Mouse (Mus musculus) hindbrain, embryonic 11.5 days (tissue): ENCODE measurements around the gene Agap3. TPM values are rescaled to one million over a fixed set of nuclear protein-coding genes. Genes with fewer than 3 reads are reported as not detected.

Experiments used
- ATAC-seq: fragments of 200-750 bp; cut with Nextera tagmentation; 2 replicates; pipeline ENCODE4 v1.8.0; 2017; ENCODE audit warnings: mild to moderate bottlenecking, moderate TSS enrichment, moderate library complexity; ENCODE audit not compliant: low FRiP score
- DNase-seq: peaks from one replicate; pipeline ENCODE4 v3.0.0-alpha.2; 2015; ENCODE audit warnings: low spot score
- H3K27ac ChIP-seq: fragments of 300-500 bp; sonication (generic); 2 replicates; pipeline ENCODE4 v1.5.1; 2014; ENCODE audit warnings: mild to moderate bottlenecking, low read depth, low read length
- H3K27me3 ChIP-seq: fragments of 300-500 bp; sonication (generic); 2 replicates; pipeline ENCODE4 v1.6.1; 2014; ENCODE audit warnings: mild to moderate bottlenecking, low read length, moderate library complexity, mixed read lengths; ENCODE audit not compliant: control insufficient read depth, insufficient read depth
- H3K36me3 ChIP-seq: fragments of 300-500 bp; sonication (generic); 2 replicates; pipeline ENCODE4 v1.6.1; 2014; ENCODE audit warnings: mild to moderate bottlenecking, low read length, moderate library complexity, mixed read lengths; ENCODE audit not compliant: control insufficient read depth, insufficient read depth
- H3K4me1 ChIP-seq: fragments of 300-500 bp; sonication (generic); replicated peaks from 2 replicates; pipeline ENCODE4 v1.6.1; 2014; ENCODE audit warnings: low read length, mixed read lengths; ENCODE audit not compliant: control insufficient read depth, insufficient read depth
- H3K4me2 ChIP-seq: fragments of 300-500 bp; sonication (generic); replicated peaks from 2 replicates; pipeline ENCODE4 v1.6.1; 2014; ENCODE audit warnings: mild to moderate bottlenecking, low read depth, low read length
- H3K4me3 ChIP-seq: fragments of 300-500 bp; sonication (generic); 2 replicates; pipeline ENCODE4 v1.5.1; 2014; ENCODE audit warnings: low read depth, low read length
- H3K9ac ChIP-seq: fragments of 300-500 bp; sonication (generic); 2 replicates; pipeline ENCODE4 v1.6.1; 2014; ENCODE audit warnings: low read depth, low read length
- H3K9me3 ChIP-seq: fragments of 300-500 bp; sonication (generic); 2 replicates; pipeline ENCODE4 v1.6.1; 2016; ENCODE audit warnings: low read length; ENCODE audit not compliant: control insufficient read depth
- WGBS: fragments of 180-500 bp; shearing (Covaris S2); extraction: QIAGEN DNeasy Blood & Tissue Kit; methylation state at CpG from one replicate; pipeline ENCODE4 v1.1.7; 2014; 5-methylcytosine and 5-hydroxymethylcytosine counted together
- polyA plus RNA-seq: library from polyadenylated mRNA; unstranded; fragments of >200 nt; fragmentation: Nextera tagmentation; extraction: Ambion mirVana; gene quantifications from 2 replicates; pipeline ENCODE4 v1.2.1, GENCODE M21; 2014

Gene Agap3
- polyA plus RNA-seq, 1 experiment from 2014 or later: 38.8 TPM

DNA sequence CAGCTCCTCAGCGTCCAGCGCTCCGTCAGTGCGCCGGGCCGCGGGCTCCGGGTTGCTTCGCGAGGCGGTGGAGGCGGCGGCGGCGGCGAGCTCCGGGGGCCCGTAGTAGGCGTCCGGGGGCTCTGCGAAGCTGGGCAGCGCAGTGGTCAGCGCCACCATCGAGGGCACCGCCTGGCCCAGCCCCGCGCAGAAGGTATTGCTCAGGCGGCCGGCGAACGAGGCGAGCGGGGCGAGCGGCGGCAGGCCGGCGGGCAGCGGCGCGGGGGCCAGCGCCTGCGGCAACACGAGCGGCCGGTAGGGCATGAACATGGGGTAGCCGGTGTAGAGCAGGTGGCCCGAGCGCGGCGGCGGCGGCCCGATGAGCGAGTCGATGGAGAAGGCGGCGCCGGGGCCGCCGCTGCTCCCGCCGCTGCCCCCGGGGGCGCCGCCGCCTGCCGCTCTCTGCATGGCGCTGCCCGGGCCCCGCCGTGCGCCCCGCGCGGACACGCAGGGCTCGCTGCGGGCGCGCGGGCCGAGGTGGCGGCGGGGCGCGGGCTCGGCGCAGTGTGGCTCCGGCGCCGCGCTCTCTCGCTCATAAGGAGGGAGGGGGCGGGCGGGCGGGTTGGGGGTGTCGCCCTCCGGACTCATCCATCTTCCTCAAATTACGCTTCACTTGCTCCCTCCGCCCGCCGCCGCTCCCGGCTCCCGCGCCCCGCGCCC lies 74.4 kb downstream of the Agap3 start:
- Histone ChIP-seq H3K27me3 (peaks cover 51% of the 10 kb centered on the region), H3K36me3 (no peaks in the 10 kb centered on the region), H3K4me3 (peak overlapping the region; percentile 47), H3K9ac (peak overlapping the region; percentile 65), H3K27ac (no peak overlapping the region), H3K4me2 (peak overlapping the region; percentile 84), H3K9me3 (no peaks in the 10 kb centered on the region), H3K4me1 (peaks cover 6% of the 10 kb centered on the region; the same call in 1 of the 2 replicates)
- ATAC-seq: peak; percentile 70
- WGBS: under 1% methylated on average over 39 of the region's 109 CpGs
- no peak for DNase-seq

GRCm38 (mm10) chr5:24526889-24527230 lies 74.9 kb downstream of the Agap3 start, which contains the start of gene Gbx1:
Gene Gbx1 (minus strand): TSS chr5:24527202.
- H3K4me3 ChIP-seq: peak within 1 kb of the TSS; percentile 47
- WGBS: under 1% methylated on average over 27 of the region's 49 CpGs
- H3K27me3 ChIP-seq: peaks cover 51% of the 10 kb centered on the region
- DNase-seq (peak; percentile 78), ATAC-seq (peak; percentile 58)
- peak within 1 kb of the TSS; percentile 56; the same call in 1 of the 2 replicates for H3K27ac ChIP-seq
- H3K4me1 ChIP-seq: peaks cover 6% of the 10 kb centered on the region; the same call in 1 of the 2 replicates
- H3K9ac ChIP-seq: peak within 1 kb of the TSS; percentile 65
- H3K36me3 ChIP-seq: no peaks in the 10 kb centered on the region
- peak within 1 kb of the TSS; percentile 84 for H3K4me2 ChIP-seq
- H3K9me3 ChIP-seq: no peaks in the 10 kb centered on the region

- no peak for ATAC-seq
- Histone ChIP-seq H3K27me3 (peaks cover 51% of the 10 kb centered on the region), H3K9ac (no peak overlapping the region), H3K36me3 (no peaks in the 10 kb centered on the region), H3K9me3 (no peaks in the 10 kb centered on the region), H3K27ac (no peak overlapping the region), H3K4me2 (no peak overlapping the region), H3K4me3 (no peak overlapping the region), H3K4me1 (peaks cover 6% of the 10 kb centered on the region; the same call in 1 of the 2 replicates)
- peak; percentile 38 for DNase-seq
- 12% methylated on average over 6 of the region's 6 CpGs for WGBS
These were observed 75.8 kb downstream of the Agap3 start for GRCm38 (mm10) chr5:24527780-24528179.

DNA sequence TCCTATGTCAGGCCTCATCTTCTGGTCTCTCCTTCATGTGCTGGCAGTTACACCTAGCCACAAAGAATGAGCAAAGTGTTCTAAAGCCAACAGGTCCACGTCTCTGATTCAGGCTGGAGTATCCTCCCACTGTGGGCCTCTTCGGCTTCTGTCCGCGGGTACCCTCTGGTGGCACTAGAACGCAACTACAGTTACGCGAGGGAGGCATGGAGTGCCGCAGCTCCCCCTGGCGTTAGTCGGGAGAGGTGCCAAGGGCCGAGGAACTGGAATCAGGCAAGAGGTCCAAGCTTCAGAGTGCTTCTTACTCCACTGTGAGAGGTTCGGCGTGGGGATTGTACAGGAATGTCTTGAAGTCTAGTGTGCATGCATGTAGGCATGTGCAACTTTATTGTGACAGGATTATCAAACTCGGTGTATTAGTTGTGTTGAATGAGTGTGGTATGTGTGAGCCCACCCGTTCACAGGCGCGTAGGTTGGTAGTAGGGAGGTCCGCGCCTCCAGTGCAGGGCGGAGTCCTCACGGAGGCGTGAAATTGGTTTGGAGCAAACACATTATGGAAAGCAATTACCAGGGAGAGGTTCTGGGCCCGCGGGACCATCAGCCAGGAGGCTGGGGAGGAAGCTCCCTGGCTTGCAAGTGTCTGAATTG lies 78.2 kb downstream of the Agap3 start:
- H3K4me2 ChIP-seq: no peak overlapping the region
- H3K27me3 ChIP-seq: peaks cover 36% of the 10 kb centered on the region
- WGBS: 20% methylated on average over 24 of the region's 24 CpGs
- no peaks in the 10 kb centered on the region for H3K36me3 ChIP-seq
- H3K9me3 ChIP-seq: no peaks in the 10 kb centered on the region
- peaks cover 6% of the 10 kb centered on the region; the same call in 1 of the 2 replicates for H3K4me1 ChIP-seq
- DNase-seq: peak; percentile 96
- peak; percentile 42; the same call in 1 of the 2 replicates for ATAC-seq
- H3K9ac ChIP-seq: no peak overlapping the region
- H3K27ac ChIP-seq: no peak overlapping the region
- no peak overlapping the region for H3K4me3 ChIP-seq

GRCm38 (mm10) chr5:24533391-24533790 lies 81.4 kb downstream of the Agap3 start:
- Histone ChIP-seq H3K4me2 (no peak overlapping the region), H3K9me3 (no peaks in the 10 kb centered on the region), H3K27ac (no peak overlapping the region), H3K4me3 (no peak overlapping the region), H3K9ac (no peak overlapping the region), H3K27me3 (peaks cover 12% of the 10 kb centered on the region), H3K4me1 (no peaks in the 10 kb centered on the region), H3K36me3 (no peaks in the 10 kb centered on the region)
- ATAC-seq (no peak), DNase-seq (no peak)
- 45% methylated on average over 11 of the region's 11 CpGs for WGBS

DNA sequence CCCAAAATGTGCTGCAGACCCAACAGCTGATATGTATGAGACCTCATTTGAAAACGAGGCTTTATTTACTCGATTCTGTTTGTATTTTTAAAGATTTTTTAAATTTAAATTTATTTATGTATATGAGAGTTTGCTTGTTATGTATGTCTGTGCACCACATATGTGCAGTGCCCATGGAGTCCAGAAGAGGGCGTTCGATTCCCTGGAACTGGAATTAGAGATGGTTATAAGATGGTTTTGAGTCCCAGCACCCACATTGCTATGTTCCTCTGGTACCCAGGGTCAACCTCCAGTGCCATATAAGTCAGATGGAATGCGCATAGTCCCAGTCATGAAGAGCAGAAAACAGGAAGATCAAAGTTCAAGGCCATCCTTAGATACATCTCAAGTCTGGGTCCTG lies 82.3 kb downstream of the Agap3 start:
- no peaks in the 10 kb centered on the region for H3K36me3 ChIP-seq
- no peaks in the 10 kb centered on the region for H3K9me3 ChIP-seq
- WGBS: 55% methylated on average over 5 of the region's 5 CpGs
- no peak overlapping the region for H3K4me2 ChIP-seq
- H3K27ac ChIP-seq: no peak overlapping the region
- DNase-seq (no peak), ATAC-seq (no peak)
- H3K4me3 ChIP-seq: no peak overlapping the region
- H3K27me3 ChIP-seq: peaks cover 3% of the 10 kb centered on the region
- H3K4me1 ChIP-seq: no peaks in the 10 kb centered on the region; the same call in 1 of the 2 replicates
- no peak overlapping the region for H3K9ac ChIP-seq

DNA sequence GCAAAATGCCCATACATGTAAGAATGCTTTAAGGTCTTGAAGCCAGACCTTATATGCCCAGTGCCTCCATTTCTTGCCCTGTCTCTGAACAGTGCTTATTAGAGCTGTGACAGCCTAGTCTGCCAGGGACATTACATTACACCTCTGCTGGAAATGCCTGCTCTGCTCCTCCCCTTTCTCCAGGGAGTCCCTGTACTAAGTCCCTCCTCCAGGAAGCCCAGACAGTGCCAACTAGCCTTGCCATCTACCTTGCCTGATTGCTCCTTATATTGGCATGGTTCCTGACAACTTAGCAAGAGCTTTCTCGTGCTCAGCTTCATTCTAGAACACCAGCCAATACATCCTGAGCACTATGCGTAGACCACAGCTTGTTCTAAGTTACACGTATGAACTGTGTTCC lies 83.8 kb downstream of the Agap3 start:
- H3K27me3 ChIP-seq: no peaks in the 10 kb centered on the region; the same call in 1 of the 2 replicates
- H3K36me3 ChIP-seq: no peaks in the 10 kb centered on the region
- H3K4me2 ChIP-seq: no peak overlapping the region
- no peak for ATAC-seq
- H3K4me3 ChIP-seq: no peak overlapping the region
- WGBS: 87% methylated on average over 3 of the region's 3 CpGs
- H3K4me1 ChIP-seq: no peaks in the 10 kb centered on the region; the same call in 1 of the 2 replicates
- no peak overlapping the region for H3K27ac ChIP-seq
- no peaks in the 10 kb centered on the region for H3K9me3 ChIP-seq
- DNase-seq: no peak
- H3K9ac ChIP-seq: no peak overlapping the region

GRCm38 (mm10) chr5:24536511-24536910 lies 84.5 kb downstream of the Agap3 start:
- H3K9ac ChIP-seq: no peak overlapping the region
- H3K4me3 ChIP-seq: no peak overlapping the region
- ATAC-seq: no peak
- no peak for DNase-seq
- H3K27me3 ChIP-seq: no peaks in the 10 kb centered on the region
- H3K9me3 ChIP-seq: no peaks in the 10 kb centered on the region
- no peaks in the 10 kb centered on the region for H3K36me3 ChIP-seq
- no peak overlapping the region for H3K27ac ChIP-seq
- no peaks in the 10 kb centered on the region; the same call in 1 of the 2 replicates for H3K4me1 ChIP-seq
- 82% methylated on average over 5 of the region's 5 CpGs for WGBS
- no peak overlapping the region for H3K4me2 ChIP-seq
